Mouse (Mus musculus) heart, postnatal 4 days (tissue): ENCODE data around the gene Skiv2l. TPM values are rescaled to one million over a fixed set of nuclear protein-coding genes. Genes with fewer than 3 reads are reported as not detected.

ENCODE experiments used
- DNase-seq: peaks from one replicate; pipeline ENCODE4 v3.0.0; 2021
- total RNA-seq, 2 experiments: library from RNA; stranded (reverse); gene quantifications; 2 replicates each; pipeline ENCODE4 v1.2.3; 2021

The Skiv2l gene
- total RNA-seq = 10 to 100 TPM; 27.4 to 27.9 TPM

DNA sequence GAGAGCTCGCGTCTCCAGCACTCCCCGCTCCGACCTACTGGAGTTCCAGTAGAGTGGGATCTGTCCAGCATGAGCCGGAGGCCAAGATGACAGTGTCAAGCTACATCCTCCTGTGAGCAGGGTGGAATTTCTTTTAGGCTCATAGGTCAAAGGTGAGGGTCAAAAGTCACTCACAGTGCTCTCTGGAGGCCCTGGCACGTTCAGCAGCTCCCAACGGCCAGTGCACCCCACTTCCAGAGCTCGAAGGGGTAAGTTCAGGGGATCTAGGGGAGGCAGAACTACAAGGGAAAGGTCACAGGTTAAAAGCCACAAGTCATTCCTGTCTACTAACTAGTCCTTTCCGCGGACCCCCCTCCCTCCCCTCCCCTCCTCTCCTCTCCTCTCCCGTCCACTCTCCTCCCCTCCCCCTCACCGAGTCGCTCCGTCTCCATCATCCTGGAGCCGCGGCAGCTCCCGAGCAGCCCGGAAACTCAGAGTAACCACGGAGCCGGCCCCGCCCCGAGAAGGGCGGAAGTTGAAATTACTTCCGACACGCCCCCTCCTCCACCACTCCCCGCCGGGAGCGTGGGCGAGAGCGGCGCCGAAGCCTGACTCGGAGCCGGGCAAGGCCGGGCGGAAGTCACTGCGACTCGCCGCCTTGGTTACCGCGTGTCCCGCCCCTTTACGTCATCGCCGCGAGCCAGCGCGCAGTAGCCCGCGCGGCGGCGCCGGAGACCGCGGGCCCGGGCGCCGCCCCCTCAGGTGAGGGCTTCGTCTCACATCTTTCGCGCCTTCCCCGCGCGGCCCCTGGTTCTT is at the start of gene Skiv2l, which contains the start of gene Nelfe:
Gene Skiv2l (minus strand): TSS at position 489 of the 795 bp plus-strand sequence.
Gene Nelfe (plus strand): TSS at position 670 of the 795 bp plus-strand sequence.
- peak; percentile 98 for DNase-seq

DNA sequence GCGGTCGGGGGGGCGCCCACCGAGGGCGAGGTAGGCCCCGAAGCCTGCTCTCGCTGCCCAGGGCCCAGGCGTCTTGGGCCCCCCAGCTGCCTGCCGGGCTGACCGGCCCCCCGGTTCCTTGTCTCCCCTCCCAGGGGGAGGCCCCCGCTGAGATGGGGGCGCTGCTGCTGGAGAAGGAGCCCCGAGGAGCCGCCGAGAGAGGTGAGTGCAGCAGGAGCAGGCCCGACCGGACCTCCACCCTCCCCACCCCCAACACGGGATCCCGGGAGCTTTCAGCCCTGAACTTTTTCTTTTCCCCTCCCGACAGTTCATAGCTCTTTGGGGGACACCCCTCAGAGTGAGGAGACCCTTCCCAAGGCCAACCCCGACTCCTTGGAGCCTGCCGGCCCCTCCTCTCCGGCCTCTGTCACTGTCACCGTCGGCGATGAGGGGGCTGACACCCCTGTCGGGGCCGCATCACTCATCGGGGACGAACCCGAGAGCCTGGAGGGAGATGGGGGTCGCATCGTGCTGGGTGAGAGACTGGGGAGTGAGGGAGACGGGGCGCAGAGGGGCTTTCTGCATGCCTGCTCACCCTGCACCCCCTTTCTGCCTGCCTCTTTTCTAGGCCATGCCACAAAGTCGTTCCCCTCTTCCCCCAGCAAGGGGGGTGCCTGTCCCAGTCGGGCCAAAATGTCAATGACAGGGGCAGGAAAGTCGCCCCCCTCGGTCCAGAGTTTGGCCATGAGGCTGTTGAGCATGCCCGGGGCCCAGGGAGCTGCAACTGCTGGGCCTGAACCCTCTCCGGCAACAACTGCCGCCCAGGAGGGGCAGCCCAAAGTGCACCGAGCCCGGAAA is 49.3 kb upstream of the Skiv2l start:
- peak; percentile 50 for DNase-seq

DNA sequence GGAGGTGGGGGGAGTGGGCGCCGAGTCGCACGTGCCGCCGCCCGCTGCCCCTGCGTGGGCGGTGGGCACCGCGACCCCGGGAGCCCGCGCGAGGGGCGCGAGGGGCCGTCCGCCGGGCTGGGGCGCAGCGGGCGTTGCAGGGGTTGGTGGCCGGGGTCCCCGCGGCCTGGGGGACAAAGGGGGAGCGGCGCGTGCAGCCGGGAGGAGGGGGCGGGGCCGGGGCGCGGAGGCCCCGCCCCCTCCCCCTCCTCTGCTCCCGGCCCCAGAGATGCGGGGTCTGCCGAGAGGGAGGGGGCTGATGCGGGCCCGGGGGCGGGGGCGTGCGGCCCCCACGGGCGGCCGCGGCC is 48.7 kb upstream of the Skiv2l start:
- DNase-seq = no peak

DNA sequence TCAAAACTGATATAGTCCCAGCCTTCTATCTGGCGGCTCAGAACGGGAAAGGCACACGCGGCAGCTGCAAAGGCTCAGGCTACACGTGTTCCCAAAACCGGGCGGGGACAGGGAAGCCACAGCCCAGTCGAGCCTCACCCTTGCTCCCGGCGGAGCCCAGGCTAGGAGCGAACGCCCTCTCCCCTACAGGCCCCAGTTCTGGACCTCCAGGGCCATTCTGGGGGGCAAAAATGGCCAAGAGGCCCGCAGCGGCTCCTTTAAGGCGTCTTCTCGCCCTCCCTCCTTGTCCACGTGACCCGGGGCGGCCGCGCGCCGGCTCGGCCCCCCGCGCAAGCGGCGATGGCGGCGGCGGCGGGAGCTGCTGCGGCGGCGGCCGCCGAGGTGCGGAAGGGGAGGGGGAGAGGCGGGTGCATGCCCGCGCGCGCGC is 48.2 kb upstream of the Skiv2l start, which contains the start of the genes C2 and Ehmt2:
Gene C2 (minus strand): TSS at position 106 of the 427 bp plus-strand sequence.
Gene Ehmt2 (plus strand): TSS at position 310 of the 427 bp plus-strand sequence.
- peak; percentile 82 for DNase-seq

DNA sequence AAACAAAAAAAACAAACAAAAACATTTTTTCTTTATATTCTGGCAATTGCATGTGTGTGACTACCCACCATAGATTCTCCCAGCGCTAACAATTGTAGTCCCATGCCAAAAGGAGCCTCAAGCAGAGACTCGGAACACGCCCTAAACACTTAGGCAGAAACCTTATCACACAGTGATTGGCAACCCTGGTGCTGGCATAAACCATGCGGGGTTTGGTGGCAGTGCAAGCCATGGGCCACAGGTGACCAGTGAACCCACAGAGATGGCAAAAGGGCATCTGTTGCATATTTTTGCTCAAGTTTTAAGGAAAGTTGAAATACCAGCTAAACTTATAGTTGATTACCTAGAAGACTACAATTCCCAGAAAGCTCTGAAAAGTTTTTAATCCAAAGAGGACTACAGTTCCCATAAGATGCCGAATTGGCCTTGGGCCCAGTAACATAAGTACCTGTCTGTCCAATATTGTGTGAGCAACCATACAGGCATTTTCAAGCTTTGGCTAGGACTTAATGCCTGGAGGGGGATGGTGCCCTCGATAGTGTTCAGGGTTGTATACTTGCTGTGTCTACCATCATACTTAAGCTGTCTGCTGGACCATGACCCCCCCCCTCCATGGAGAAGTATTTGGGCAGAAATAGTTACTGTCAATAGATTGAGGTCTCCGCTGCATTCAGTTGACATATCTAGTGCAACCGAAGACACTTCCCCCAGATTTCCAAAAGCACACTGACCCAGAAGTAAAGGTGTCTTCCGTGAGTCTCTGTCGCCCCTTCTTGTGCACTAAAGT is 47.6 kb upstream of the Skiv2l start:
- peak; percentile 55 for DNase-seq

DNA sequence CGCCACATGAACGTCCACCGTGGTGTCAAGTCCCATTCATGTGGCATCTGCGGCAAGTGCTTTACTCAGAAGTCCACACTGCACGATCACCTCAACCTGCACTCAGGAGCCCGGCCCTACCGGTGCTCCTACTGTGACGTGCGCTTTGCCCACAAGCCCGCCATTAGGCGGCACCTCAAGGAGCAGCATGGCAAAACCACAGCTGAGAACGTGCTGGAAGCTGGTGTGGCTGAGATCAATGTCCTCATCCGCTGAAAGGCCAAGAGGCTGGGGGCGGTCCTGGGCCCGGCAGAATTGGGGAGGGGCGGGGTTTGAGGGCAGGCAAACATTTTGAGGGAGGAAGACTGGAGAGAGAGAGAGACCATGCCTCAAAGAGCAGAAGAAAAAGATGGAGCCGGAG is 46.4 kb upstream of the Skiv2l start:
- no peak for DNase-seq

DNA sequence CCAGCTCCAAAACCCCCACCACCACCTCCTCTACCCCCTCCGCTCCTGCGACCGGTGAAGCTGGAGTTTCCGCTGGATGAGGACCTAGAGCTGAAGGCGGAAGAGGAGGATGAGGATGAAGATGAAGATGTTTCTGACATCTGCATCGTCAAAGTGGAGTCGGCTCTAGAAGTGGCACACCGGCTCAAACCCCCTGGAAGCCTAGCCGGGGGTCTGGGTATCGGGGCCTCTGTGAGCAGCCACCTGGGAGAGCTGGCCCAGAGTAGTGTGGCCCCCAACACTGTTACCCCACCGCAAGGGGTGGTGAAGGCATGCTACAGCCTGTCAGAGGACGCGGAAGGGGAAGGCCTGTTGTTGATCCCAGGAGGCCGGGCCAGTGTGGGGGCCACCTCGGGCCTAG is 45.7 kb upstream of the Skiv2l start:
- DNase-seq = no peak

DNA sequence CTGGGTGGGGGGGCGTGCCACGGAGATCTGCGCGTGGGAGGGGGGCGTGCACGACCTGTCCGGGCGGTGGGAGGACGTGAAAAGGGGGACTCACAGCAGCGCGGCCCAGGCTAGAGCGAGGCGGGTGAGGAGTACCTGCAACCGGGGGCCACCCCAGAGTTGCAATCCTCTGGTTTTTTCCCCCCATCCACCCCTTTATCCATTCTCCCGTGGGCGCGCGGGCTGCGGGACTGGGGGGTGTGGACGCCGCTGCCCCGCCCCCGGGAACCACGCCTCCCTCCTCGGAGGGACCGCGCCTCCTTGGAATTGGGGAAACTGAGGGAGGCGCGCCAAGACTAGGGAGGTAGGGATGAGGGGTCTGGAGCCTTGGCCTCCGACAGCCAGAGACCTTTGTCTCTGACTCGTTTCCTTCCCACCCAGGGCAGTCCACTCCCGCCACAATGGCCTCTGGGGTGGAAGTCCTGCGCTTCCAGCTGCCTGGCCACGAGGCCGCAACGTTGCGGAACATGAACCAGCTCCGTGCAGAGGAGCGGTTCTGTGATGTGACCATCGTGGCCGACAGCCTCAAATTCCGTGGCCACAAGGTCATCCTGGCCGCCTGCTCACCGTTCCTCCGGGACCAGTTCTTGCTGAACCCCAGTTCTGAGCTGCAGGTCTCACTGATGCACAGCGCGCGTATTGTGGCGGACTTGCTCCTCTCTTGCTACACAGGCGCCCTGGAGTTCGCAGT is 45.0 kb upstream of the Skiv2l start:
- DNase-seq = peak; percentile 57

DNA sequence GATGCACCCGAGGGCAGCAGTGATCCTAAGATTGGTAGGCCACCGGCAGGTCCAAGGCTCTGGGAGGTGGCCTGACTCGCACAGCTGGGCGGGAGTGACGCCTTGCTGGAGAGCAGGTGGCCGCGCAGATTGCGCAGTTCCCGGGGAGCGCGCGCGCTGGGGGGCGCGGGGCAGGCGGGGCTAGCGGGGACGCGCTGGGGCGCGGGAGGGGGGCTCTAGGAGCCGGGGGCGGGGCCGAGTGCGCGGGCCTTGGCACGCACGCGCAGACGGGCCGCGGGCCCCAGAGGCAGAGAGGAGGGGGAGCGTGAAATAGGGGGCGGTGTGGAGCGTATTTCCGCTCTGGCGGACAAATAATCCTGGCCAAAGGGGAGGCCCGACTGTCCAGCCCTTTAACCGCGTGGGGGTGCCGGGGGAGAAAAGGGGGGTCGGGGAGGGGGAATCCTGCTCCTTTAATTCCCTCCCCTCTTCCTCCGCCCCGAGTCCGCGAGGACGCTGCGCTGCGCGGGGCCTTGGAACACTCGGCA is 44.1 kb upstream of the Skiv2l start:
- peak; percentile 96 for DNase-seq

DNA sequence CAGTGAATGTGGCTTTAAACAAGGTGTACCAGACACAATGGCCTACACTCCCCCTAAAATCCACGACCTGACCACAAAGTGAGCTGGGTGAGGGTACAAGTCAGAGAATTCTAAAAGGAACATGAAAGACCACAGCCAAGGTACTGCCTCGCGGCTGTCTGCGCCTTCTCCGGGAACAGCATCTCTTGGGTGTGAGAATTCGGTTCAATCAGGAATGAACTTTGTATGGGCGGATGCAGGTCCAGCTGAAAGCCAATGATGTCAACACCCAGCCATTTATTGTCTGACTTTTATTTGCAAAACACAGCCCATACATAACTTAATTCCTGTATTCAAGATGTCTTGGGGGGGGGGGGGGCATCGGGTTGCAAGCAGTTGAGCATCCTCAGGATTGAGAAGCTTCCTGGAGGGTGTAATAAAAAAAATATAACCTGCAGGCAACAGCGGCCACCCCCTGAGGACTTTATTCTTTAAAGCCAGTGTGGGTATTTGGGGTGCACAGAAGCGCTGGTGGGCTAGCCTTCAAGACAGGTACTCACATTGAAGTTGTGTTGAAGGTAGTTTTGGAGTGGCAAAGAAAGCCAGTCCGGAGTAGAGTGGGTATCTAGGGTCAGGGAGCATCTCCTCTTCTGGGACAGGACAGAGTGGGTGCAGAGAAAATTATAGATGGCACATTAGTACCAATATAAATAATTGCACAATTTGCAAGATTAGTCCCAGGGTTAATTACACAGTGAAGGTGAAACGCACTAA is 43.2 kb upstream of the Skiv2l start:
- DNase-seq = no peak

DNA sequence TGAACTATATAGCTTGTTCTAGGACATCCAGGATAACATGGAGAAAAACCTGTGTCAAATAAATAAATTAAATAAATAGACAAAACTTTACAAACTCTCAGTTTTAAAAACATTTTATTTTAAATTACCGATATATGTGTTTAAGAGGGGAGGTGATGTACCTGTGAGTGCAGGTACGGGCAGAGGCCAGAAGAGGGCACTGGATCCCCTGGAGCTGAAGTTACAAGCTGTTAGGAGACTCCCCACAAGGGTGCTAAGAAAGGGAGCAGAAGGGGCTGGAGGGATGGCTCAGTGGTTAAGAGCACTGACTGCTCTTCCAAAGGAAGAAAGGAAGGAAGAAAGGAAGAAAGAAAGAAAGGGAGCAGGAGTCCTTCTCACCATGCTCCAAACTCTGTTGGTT is 41.4 kb upstream of the Skiv2l start:
- no peak for DNase-seq

DNA sequence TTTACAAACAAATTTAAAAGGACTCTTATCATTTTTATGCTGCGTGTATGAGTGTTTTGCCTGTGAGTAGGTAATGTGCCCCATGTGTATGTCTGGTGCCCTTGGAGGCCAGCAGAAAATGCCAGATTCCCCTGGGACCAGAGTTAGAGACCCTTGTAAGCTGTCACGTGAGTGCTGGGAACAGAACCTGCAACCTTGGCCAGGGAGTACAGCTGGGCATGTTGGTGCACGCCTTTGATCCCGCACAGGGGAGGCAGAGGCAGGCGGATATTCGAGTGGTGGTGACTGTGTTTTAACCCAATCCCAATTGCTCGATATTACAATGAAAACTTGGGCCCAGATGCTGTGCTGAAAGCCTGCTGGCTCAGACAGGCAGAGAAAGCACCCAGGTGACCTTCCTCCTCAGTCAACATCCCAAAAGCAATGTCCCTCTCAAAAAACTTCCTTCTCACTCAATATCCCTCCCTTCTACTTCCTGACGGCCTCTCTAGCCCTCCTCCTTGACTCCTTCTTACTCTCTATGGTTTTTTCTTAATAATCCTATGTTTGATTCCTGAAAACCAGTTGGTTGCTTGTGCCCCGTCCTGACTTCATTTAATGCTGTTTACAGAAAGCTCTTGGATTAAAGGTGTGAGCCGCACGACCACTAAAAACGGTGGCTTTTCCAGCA is 40.2 kb upstream of the Skiv2l start:
- no peak for DNase-seq

DNA sequence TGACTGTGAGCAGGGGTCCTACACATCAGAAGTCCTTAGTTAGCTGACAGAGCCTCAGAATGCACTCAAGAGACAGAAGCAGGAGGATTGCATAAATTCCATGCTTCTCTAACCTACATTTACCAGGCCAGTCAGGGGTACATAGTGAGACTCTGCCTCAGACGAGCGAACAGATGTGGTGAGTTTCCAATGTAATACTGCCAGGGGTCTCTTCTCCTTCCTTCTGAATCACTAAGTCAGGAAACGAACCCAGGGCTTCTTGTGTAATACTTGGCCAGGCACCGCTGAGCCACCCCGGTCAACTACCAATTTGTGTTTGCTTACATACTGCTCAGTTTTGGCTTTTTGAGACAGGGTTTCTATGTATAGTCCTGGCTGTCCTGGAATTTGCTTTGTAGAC is 37.9 kb upstream of the Skiv2l start:
- DNase-seq = no peak

DNA sequence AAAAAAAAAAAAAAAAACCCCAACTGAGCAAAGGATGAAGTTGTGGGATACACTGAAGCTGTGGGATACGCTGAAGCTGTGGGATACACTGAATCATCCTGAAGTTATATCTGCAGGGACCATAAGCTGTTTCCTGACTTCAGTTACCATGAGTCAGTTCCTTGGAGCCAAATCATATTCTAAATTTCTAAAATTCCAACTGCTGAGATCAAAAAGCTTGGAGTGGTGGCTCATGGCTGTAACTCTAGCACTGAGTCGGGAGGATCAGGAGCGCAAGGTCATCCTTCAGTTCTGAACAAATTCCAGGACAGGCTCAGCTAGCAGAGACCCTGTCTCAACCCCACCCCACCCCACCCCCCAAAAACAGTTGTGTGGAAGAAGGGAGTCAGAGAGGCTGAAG is 35.6 kb upstream of the Skiv2l start:
- DNase-seq = no peak

DNA sequence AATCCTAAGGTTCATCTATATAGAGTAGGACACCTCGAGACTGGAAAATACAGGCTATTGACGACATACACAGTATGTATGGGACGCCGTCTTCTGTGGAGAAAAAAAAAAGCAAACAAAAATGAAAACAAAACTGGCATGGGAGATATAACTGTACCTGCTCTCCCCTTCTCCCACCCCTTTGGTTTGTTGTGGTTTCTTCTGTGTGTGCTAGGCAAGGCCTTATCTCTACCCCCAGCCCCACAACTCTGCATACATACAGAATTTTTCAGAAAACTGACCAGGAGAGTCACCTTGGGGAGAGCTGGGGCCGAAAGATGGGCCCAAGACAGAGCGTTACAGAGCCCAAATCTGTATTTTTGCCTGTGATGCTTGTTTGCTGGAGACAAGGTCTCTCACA is 34.7 kb upstream of the Skiv2l start:
- no peak for DNase-seq

DNA sequence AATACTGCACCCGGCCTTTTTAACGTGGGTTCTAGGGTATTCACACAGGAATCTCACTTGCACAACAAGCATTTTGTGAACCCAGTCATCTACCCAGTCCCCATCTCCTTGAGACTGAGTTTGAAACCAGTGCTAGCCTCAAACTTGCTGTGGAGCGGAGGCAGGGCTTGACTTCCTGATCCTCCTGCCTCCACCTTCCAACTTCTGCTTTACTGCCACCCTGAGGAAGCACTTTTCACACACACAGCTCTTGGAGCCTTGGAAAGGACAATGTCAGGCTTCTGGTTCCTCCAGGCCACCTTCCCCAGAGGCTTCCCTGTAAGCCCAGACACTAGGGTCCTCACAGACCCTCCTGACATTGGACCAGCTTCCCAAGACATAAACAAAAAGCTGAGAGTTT is 33.3 kb upstream of the Skiv2l start:
- DNase-seq = no peak

DNA sequence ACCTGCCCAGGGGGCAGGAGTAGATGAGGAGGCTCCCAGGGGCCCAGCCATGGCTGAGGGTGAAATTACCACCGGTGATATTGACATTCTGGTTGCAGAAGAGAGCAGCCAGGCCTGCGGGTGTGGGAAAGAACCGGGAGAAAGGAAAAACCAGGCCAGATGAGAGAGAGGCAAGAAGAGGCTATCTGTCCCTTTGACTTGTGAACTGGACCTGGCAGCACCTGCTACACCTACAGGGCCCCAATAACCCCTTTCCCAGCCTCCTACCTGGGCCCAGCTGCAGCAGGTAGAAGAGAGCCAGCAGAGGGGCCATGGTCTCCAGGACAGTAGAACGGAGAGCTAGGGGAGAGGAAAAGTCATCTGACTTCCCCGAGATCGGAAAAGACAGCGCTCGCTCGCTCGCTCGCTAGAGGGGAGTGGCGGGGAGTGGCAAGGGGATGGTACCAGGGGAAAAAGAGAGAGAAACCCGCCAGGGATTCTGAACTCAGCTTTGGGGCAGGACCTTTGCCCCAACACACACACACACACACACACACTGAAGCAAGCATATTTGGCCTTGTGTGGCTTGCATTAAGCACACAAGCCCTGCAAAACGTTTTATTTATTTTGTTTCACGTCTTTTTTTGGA is 31.8 kb upstream of the Skiv2l start, which contains the start of gene Gm20547:
Gene Gm20547 (minus strand): TSS at position 360 of the 628 bp plus-strand sequence.
- DNase-seq = no peak

DNA sequence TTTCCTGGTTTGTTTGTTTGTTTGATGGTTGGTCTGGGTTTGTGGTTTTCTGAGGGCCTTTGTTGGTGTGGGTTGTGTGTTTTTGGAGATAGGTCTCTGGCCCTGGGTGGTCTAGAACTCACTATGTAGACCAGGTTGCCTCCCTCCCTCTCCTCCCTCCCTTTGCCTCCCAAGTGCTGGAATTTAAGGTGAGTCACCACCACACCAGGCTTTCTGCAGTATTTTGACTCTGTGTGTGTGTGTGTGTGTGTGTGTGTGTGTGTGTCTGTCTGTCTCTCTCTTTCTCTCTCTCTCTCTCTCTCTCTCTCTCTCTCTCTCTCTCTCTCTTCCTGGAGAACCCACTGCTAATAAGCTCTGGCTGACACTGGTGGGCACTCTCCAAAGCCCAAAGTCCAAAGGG is 31.2 kb upstream of the Skiv2l start:
- DNase-seq = no peak

DNA sequence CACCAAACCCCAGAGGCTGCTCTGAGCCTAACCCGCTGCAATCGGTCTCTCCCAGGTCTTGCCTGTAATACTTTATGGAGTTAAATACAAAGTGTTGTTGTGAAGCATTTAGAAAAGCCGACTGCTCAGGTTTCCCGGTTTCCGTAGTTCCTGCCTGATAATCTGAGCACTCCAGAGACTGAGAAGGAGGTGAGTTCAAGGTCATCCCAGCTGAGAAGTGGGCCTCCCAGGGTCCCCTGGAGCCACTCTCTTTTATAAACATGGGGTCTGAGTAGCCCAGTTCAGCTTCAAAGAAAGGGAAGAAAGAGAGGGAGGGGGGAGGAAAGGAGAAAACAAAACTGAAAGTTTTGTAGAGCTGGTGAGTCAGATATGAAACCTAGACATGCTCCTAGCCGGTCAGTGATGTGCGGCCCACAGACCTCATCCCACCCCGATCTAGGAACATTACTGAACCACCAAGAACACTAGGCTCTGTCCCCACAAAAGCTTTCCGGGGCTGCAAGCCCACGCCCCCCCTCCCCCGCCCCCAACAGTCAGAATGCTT is 29.4 kb upstream of the Skiv2l start, which contains the start of gene Zbtb12:
Gene Zbtb12 (plus strand): TSS at position 148 of the 544 bp plus-strand sequence.
- no peak for DNase-seq
